Mouse (Mus musculus) kidney, postnatal 25 days (tissue): ENCODE data around the gene Calm5.
"Not testable (repeated sequence)": the region's sequence is repeated elsewhere in the genome, so short reads cannot be mapped to it uniquely, and the experiment has no call there.

Experiments used
- DNase-seq, 2 experiments: peaks; one replicate each; pipeline ENCODE4 v3.0.0; 2021; ENCODE audit warnings: mixed read lengths in 2 of 2

Gene Calm5

DNA sequence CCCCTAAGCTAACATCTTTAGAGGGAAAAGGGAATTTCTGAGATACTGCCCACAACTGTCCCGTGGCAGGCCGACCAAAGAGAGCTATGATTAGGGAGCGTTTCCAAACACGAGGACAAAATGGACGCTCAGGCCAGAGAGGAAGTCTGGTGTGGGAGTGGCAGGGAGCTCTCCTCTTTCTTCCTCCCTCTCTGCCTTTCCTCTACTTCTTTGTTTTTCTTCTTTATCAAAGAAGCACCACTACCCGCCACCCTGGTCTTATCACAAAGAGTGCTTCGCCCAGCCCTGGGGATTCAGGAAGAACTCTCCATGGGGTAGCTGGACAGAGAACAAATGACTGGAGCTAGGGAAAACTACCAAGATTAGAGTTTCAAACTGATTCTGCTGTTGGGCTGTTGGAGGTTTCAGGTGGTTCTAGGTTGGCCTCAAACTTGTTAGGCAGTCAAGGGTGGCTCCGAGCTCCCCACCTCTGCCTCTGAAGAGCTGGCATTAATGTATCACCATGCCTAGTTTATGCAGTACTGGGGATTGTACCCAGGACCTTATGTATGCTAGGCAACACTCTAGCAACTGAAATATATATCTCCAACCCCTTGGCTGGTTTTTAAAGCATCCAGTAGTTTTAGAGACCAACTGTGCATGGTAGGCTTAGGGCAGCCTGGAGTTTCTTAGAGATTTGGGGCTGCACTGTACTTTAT is 12.5 kb downstream of the Calm5 start:
- no peak for DNase-seq

DNA sequence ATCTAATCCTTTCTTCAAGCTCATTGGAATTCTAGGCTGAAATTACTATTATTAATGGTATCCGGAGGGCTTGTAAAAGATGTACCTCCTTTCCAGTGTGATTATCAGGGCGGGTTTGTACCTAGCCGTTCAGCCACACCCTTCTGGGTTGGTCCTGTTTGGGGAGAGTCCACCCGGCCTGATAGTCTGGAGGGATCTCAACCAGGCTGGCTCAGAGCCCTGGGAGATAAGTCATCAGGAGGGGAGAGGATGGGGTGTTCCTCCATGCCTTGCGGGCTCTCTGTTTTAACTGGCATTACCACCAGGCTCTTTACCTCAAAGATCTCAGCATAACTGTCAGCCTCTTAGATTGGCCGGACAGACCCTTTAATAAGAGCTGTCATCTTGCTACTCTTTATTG is 13.2 kb downstream of the Calm5 start:
- no peak for DNase-seq

DNA sequence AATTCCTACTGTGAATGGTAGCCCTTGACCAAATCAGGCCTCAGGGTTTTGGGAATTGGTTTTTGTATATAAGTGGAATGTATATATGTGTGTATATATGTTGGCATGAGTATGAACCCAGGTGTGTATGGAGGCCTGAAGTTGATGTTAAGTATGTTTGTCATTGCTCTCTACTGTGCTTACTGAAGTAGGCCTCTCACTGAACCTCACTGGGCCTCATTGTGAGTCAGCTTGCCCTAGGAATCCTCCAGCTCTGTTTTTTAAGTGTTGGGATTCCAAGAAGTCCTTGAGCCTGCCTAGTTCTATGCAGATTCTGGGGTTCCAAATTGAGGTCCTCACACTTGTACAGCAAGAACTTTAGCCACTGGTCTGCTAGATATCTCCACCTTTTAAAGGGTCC is 15.9 kb downstream of the Calm5 start:
- DNase-seq: no peak

DNA sequence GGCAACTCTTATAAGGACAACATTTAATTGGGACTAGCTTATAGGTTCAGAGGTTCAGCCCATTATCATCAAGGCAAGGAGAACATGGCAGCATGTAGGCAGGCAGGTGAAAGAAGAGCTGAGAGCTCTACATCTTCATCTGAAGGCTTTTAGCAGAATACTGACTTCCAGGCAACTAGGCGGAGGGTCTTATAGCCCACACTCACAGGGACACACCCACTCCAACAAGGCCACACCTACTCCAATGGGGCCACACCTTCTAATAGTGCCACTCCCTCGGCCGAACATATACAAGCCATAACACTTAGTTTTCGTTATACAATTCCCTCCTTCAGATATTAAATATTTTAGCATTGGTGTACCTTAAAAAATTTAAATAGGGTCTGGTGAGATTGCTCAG is 18.9 kb downstream of the Calm5 start:
- no peak for DNase-seq

DNA sequence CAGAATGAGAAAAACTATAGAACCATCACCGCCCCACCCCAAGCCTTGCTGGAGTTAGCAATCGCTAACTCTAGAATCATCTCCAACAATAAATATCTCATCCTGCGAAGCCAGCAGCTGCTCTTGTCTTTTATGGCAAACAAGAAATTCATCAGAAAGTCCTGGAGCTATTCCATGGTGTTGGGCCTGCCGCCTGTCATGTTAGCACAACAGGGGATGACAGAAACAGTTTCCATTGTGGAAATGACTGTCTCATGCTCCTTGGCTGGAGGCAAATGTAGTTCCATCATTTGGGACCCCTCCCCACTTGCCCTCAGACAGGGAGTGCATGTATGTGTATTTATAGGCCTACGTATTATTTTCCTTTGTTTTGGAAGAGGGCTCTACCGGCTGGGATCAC is 22.5 kb downstream of the Calm5 start:
- DNase-seq: no peak

DNA sequence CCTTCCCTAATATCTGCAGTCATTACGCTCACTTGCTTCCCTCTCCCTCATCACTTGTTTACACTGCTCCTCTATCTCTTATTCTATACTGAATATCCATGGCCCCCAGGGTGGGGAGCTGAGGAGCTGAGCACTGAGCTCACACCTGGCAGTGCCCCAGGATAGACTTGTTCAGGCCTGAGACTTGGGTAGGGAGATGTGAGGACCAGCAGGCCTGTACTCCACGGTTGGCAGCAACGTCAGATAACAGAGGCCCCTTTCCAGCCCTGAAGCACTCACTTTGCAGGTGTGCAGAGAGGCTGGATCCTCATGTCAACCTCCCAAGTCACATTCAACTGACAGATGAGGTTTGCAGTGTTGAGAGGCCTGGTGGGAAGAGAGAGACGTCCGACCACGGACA is 23.2 kb downstream of the Calm5 start:
- DNase-seq: no peak

DNA sequence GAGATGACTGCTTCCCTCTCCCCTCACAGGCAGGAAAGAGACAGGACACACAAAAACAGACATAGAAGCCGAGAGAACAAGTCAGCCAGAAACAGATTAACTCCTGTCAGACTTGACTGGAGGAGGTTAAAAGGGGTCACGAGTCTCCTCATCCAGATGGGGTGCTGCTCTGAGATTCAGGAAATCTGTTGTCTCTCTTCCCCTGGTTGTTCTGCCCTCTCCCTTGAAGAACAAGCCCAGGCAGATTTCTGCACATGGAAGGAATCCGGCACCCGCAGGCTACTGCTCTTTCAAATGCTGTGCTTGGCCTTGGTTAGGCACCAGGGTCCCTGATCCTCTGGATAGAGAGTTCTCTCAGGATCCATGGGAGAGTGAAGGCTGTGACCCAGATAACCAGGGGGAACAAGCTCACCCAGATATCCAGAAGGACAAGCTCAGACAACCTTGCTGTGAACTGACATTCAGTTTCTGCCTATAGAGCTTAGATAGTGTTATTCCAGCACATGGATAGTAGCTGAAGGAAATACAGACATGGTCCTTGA is 23.8 kb downstream of the Calm5 start:
- no peak for DNase-seq

DNA sequence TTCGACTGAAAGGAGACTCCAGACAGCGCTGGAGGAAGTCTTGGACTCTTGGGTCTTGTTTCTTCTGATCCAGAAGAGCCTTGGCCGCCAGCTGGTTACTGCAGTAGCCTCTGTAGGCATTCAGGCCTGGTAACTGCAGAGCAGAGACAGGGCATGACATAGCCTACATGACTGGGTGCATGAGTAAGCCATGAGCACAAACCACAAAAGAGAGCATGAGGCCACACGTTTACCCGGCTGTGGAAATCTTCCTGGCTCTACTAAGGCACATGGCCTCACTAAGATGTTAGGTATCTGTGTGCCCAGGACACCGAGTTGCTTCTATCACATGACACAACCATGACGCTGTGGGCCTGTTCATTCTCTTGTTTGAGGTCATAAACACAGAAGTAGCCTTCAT is 32.7 kb downstream of the Calm5 start:
- no peak for DNase-seq

DNA sequence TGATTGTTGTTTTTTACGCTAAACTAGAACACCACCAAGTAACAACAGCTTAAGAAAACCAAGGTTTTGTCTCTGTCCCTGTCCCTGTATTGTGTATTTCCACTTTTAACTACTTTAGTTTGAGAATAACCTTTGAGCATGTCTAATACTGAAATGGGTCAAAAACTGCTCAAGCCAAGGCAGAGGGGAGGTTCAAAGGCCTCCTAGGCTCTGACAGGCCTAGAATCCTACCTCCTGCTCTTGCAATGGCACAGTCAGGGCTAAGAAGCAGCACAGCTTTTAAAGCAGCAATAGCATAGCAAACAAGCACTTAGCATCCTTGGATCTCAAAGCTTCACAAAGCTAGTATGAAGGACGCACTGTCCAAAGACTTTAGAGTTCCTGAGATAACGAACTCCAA is 35.1 kb downstream of the Calm5 start:
- DNase-seq: peak in 1 of 2 experiments; percentile 54

DNA sequence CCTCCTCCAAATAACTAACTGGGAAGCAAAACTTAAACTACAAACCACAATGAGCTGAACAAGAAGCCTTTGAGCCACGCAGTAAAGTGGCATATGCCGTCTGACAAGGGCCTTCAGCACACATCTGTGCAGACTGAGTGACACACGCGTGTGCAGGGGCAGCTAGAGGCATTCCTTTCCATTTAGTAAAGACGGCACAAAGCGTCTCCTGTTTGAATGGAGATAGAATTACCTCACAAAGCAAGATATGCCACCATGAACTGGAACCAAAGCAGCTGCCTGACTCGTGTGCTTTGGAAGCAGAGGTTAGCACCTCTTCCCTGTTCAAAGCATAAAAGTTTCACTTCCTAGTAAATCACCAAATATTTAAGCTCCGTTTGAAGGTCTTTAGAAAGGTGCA is 36.1 kb downstream of the Calm5 start:
- DNase-seq: no peak

DNA sequence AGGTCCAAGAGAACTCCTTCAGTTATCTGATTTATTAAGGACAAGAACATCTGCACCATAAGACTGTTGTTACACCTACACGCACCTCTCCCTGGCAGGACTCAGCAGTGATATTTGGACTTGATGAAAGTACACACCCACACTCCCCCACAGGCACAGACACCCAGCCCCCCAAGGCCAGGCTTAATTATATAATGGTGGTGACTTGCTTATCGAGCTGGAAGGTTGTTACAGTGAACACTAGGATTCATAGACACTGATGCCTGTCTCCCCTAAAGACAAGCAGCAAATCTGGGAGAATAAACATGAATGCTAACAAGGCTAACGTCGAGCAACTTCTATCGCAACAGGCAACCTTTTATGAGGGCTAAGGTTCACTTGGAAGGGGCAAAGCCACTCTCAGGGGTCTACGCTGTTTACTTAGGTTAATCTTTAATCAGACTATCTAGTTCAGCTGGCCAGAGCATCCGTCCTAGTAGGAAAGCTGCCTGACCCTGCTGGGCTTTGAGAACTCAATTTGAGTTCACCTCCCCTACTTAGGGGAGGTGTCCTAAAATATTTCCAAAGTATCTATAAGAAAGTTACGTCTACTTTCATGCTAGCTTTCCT is 37.6 kb downstream of the Calm5 start:
- peak; percentile 43 to 74 for DNase-seq

DNA sequence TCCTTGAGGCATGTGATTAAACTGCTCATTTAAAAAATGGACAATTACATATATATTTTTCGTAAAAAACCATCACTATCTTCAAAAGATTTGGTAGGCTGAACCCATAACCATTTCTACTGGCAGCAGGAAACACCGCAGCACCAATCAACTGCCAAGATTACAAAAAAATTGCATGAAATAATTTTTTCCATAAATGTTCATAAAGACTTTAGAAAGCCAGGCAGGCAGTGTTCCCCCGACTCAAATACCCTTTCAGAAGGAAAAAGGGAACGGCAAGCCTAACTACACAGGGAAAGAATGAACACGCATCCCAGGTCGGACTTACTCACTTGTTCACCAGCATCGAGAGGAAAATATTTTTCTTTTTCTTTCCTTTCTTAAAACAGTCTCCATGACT is 38.6 kb downstream of the Calm5 start:
- DNase-seq: no peak

DNA sequence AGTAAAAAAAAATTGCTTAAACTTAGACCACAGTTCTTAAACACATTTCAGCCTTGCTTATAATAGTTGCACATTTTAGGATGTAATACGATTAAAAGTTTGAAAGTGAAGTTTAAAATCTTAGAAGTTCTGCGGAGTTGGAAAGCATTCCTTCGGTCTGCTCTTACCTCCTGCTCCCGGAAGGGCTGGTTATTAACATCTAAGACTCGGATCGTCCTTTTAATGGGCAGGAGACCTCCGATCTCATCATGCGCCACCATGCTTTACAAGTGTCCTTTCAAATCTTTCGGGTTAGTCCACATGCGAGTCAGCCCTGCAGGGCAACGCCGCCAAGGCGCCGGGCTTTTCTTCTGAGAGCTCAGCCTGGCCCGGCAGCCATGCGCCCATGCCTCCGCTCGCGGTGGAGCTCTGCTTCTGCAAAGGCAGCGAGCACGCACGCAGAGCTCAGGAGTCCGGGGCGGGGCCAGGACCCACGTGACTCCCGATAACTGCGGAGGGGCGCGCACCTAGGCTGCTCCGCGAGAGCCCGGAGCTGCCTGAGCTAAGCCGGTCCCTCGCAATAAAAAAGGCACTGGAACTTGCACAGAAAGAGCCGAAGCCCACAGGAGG is 39.3 kb downstream of the Calm5 start:
- DNase-seq: peak; percentile 96 to 97

DNA sequence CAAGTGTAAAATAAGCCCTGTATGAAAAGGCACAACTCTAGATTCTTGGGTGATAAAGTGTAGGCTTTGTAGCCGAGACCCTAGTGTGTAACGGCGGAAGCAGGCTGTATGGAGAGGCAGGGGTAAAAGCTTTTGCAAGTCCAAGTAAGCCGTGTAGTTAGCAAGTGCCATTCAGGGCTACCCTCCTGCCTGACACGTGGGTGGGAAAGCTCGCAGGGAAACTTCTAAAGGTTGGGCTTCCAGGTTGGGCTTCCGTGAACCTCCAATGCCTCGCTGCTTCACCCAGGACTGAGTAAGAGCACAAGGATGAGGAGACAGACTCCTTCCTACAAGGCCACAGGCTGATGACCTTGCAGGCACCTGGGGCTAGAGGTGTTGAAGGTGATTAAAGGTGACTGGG is 40.6 kb downstream of the Calm5 start:
- peak; percentile 15 to 56 for DNase-seq

DNA sequence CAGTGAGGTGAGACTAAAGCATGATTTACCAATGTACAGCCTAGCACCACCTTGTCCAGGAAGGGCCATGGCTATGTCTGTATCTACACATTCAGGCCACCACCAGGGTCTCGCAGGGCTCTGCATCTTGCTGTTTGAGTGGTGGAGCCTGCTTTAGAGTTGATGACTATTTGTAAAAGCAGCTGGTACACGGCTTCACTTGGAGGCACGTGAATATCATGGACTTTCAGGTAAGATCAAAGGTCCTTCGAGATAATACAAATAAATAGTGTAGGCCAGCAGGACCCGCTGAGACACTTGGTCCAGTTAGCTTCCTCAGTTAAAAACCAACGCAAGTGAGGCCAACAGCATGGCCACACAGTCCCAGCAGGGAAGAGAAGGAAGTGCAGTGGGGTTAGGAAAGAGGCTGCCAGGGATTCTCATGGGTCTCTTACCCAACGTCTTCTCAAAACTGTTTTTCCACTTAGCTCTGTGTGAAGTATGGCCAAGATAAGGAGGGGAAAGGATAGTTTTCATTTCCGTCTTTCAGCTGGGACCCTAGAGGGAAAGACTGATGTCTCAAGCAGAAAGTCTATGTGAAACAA is 41.5 kb downstream of the Calm5 start:
- no peak for DNase-seq

DNA sequence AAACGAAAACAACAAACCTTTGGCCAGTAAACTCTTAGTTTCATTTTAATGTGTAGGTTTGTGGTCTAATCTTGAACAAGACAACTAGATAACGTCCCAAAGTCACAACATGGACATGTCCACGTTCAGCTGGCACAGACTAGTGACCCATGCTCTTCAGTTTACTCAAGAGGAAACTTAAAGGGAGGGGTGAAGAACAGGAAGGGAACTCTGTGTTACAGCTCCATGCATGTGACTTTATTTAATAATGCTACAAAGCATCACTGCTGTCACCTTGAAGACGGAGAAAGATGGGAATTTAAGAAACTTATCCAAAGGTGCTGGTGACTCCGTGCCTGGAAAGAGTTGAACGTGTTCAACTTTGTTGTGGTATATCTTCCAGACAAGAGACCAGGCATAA is 42.1 kb downstream of the Calm5 start:
- no peak for DNase-seq

DNA sequence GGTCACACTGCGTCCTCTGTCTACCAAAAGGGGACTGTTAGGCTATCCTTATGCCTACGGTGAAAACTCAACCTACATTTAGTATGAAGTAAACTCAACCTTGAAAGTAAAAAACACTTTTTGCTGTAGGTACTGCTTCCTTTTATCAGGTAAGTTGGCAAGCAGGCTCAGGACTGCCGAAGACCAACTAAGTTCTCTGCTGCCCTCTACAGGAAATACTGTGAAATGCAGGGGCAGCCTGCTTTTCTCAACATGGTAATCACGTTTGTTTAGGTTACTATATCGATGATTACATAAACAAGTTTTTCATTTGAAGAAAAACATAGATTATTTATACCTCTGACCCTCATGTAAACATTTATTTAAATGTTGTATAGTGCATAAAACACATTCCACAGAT is 42.9 kb downstream of the Calm5 start:
- peak; percentile 79 to 89 for DNase-seq

DNA sequence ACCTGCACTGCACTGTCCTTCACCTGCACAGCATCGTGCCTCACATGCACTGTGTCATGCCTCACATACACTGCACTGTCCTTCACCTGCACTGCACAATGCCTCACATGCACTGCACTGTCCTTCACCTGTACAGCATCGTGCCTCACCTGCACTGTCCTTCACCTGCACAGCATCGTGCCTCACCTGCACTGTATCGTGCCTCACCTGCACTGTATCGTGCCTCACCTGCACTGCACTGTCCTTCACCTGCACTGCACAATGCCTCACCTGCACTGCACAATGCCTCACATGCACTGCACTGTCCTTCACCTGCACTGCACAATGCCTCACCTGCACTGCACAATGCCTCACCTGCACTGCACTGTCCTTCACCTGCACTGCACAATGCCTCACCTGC is 44.2 kb downstream of the Calm5 start:
- not testable (repeated sequence) for DNase-seq

DNA sequence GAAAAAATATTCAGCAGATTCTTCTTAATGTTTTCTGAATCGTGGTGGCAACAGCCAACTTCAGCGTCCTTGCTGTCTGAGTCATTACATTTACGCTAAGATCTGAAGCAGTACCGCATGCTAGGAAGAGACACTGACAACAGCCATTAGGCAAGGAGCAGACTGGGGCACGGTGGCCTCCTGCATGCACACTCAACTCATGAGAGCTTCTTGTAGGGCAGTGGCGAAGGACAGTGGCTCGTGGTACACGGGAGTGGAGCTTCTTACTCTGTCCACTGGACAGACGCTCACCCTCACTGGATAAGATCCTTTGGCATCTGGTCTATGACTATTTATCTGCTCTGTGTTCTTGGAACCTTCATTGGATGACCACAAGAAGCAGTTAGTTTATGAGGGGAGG is 45.3 kb downstream of the Calm5 start:
- no peak for DNase-seq
